Mouse (Mus musculus): ENCODE data around the gene Mdga1. TPM values are rescaled to one million over a fixed set of nuclear protein-coding genes. Genes with fewer than 3 reads are reported as not detected.
A peak's percentile ranks its signal among the peaks of the same experiment; 100 is the strongest.

Gene Mdga1
- polyA plus RNA-seq, 1 experiment from 2014 or later = 2.5 TPM

DNA sequence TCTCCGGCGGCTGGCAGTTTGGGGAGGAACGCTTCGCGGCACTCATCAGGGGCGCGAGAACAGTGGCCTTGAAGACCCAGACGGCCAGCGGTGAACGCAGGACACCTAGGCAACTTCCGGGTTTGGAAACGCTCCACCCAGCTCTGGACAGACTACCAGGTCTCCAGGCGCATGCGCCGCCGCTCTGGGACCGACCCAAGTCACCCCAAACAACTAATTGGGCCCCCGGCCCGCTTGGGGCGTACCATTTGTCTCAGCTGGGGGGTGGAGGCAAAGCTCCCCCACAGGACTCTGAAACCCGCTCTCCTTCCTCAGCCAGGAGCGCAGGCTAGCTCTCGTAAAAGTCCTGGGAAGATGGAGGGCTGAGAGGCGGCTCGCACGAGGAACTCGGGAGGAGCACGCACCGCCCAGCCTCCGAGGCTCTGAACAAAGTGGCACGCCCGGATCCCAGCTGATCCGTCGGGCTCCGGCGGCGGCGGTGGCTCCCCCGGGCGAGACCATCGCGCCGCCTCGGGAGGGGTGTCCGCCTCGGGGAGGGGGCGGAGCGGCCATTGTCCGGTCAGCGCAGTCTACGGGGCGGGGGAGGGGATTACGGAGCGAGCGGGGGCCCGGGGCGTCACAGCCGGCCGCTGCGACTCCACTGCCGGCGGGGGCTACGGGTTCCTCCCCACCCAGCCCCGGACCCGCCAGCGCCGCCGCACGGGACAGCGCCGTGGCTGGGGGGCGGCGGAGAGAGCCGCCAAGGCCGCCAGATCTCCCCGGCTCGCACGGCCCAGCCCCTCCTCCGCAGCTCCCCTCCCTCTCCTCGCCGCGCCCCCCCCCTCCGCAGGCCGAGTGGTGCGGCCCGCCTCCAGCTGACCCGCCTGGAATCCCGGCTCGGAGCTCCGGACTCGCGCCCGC lies 34.6 kb upstream of the Mdga1 start, which contains the start of gene Zfand3:
Gene Zfand3 (plus strand): TSS at position 531 of the 900 bp plus-strand sequence.
- Histone ChIP-seq H3K36me3 (ENCODE audit: control insufficient read depth, insufficient read depth, low read length) (no peaks in the 10 kb centered on the region), H3K4me2 (ENCODE audit: low read depth) (peak within 1 kb of the TSS; percentile 84), H3K27me3 (ENCODE audit: control insufficient read depth, insufficient read depth, low read length) (no peaks in the 10 kb centered on the region), H3K4me1 (ENCODE audit: control insufficient read depth, insufficient read depth, low read length) (peaks cover 33% of the 10 kb centered on the region), H3K9me3 (ENCODE audit: control insufficient read depth, low read length) (no peaks in the 10 kb centered on the region), H3K27ac (ENCODE audit: low read depth, low read length) (peak within 1 kb of the TSS; percentile 100), H3K9ac (ENCODE audit: low read length) (peak within 1 kb of the TSS; percentile 95), H3K4me3 (ENCODE audit: low read depth, low read length) (peak within 1 kb of the TSS; percentile 98)
- DNase-seq (ENCODE audit: low spot score) (peak; percentile 97), ATAC-seq (ENCODE audit: insufficient read depth, low FRiP score, low TSS enrichment) (peak; percentile 91)
- WGBS = under 1% methylated on average over 66 of the region's 93 CpGs

DNA sequence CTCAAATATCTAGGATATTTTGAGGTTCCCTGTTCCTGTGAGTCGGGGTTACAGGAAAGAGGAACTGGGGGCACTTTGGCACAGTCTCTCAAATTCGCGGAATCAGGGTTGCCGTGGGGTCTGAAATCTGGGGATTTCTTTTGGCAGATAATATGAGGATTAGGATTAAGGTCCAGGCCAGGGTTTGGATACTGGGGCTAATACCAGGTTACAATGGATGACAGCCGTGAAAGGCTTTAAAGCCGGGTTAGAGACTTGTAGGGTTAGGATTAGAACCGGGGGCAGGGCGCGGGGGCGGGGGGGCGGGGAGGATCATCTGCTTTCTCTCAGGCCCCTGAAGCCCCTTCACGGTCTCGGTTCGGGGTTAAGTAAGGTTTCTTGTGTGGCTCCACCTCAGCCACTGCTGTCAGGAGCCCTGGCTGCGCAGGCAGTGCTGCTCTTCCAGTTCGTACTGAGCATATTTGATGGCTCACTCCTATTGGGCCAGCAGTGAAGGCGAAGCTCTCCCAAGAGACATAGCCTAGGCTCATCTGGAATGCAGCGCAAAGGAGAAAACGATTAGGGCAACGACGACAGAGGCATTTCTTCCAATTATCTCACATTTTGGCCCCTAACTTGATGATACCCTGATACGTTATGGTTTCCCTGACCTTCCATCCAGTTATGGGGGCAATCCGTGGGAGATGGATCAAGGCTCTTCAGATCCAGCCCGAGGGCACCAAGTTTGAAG lies 28.8 kb upstream of the Mdga1 start:
- Histone ChIP-seq H3K4me1 (ENCODE audit: control insufficient read depth, insufficient read depth, low read length) (peaks cover 6% of the 10 kb centered on the region), H3K27ac (ENCODE audit: low read depth, low read length) (no peak overlapping the region), H3K9ac (ENCODE audit: low read length) (no peak overlapping the region), H3K27me3 (ENCODE audit: control insufficient read depth, insufficient read depth, low read length) (no peaks in the 10 kb centered on the region), H3K4me3 (ENCODE audit: low read depth, low read length) (no peak overlapping the region), H3K4me2 (ENCODE audit: low read depth) (no peak overlapping the region), H3K9me3 (ENCODE audit: control insufficient read depth, low read length) (no peaks in the 10 kb centered on the region), H3K36me3 (ENCODE audit: control insufficient read depth, insufficient read depth, low read length) (no peaks in the 10 kb centered on the region)
- ATAC-seq (ENCODE audit: insufficient read depth, low FRiP score, low TSS enrichment) (no peak), DNase-seq (ENCODE audit: low spot score) (no peak)
- 81% methylated on average over 24 of the region's 24 CpGs for WGBS

DNA sequence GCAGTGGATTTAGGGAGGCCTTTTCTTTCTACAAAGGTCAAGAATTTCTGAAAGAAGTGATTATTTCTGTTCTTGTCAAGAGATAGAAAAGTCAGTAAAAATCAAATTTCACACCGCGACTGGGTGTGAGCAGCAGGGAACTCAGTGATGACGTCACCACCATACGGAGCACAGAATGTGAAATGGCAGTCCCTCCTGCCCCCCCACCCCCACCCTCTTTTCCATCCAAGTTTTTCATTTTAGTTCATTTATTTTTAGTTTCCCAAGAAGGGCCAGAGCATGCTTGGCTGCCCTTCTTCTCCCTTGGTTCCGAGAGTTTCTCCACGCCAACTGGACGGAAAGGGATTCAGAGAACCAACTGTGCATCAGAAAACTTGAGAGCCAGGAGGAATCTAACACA lies 27.8 kb upstream of the Mdga1 start:
- Histone ChIP-seq H3K4me3 (ENCODE audit: low read depth, low read length) (no peak overlapping the region), H3K9ac (ENCODE audit: low read length) (no peak overlapping the region), H3K9me3 (ENCODE audit: control insufficient read depth, low read length) (no peaks in the 10 kb centered on the region), H3K36me3 (ENCODE audit: control insufficient read depth, insufficient read depth, low read length) (no peaks in the 10 kb centered on the region), H3K27me3 (ENCODE audit: control insufficient read depth, insufficient read depth, low read length) (no peaks in the 10 kb centered on the region), H3K4me2 (ENCODE audit: low read depth) (no peak overlapping the region), H3K4me1 (ENCODE audit: control insufficient read depth, insufficient read depth, low read length) (no peaks in the 10 kb centered on the region), H3K27ac (ENCODE audit: low read depth, low read length) (no peak overlapping the region)
- WGBS = 78% methylated on average over 7 of the region's 7 CpGs
- DNase-seq (ENCODE audit: low spot score) = no peak
- no peak for ATAC-seq (ENCODE audit: insufficient read depth, low FRiP score, low TSS enrichment)

- DNase-seq (ENCODE audit: low spot score) (no peak), ATAC-seq (ENCODE audit: insufficient read depth, low FRiP score, low TSS enrichment) (no peak)
- Histone ChIP-seq H3K36me3 (ENCODE audit: control insufficient read depth, insufficient read depth, low read length) (no peaks in the 10 kb centered on the region), H3K9me3 (ENCODE audit: control insufficient read depth, low read length) (no peaks in the 10 kb centered on the region), H3K4me3 (ENCODE audit: low read depth, low read length) (no peak overlapping the region), H3K27me3 (ENCODE audit: control insufficient read depth, insufficient read depth, low read length) (no peaks in the 10 kb centered on the region), H3K9ac (ENCODE audit: low read length) (no peak overlapping the region), H3K4me2 (ENCODE audit: low read depth) (no peak overlapping the region), H3K27ac (ENCODE audit: low read depth, low read length) (no peak overlapping the region), H3K4me1 (ENCODE audit: control insufficient read depth, insufficient read depth, low read length) (no peaks in the 10 kb centered on the region)
- WGBS = 92% methylated on average over 5 of the region's 5 CpGs
Measured at GRCm38 (mm10) chr17:29995986-29996385, 26.1 kb upstream of the Mdga1 start.

DNA sequence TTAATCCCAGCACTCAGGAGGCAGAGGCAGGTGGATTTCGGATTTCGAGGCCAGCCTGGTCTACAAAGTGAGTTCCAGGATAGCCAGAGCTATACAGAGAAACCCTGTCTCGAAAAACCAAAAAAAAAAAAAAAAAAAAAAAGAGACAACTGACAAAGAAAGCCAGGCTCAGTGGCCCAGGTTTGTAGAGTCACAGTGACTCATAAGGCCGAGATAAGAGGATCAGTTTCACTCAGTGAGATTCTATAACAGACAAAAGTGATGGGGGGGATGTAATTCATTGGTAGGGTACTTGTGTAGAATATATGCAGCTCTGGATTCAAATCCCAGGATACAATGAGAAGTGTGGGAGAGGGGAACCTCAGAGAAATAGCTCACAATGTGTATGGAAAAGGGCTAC lies 24.6 kb upstream of the Mdga1 start:
- no peaks in the 10 kb centered on the region for H3K36me3 ChIP-seq (ENCODE audit: control insufficient read depth, insufficient read depth, low read length)
- H3K4me3 ChIP-seq (ENCODE audit: low read depth, low read length) = no peak overlapping the region
- H3K9ac ChIP-seq (ENCODE audit: low read length) = no peak overlapping the region
- no peaks in the 10 kb centered on the region for H3K4me1 ChIP-seq (ENCODE audit: control insufficient read depth, insufficient read depth, low read length)
- no peak overlapping the region for H3K4me2 ChIP-seq (ENCODE audit: low read depth)
- H3K9me3 ChIP-seq (ENCODE audit: control insufficient read depth, low read length) = no peaks in the 10 kb centered on the region
- no peak for ATAC-seq (ENCODE audit: insufficient read depth, low FRiP score, low TSS enrichment)
- H3K27me3 ChIP-seq (ENCODE audit: control insufficient read depth, insufficient read depth, low read length) = no peaks in the 10 kb centered on the region
- no peak for DNase-seq (ENCODE audit: low spot score)
- H3K27ac ChIP-seq (ENCODE audit: low read depth, low read length) = no peak overlapping the region
- WGBS = 80% methylated on average over 4 of the region's 4 CpGs

- Histone ChIP-seq H3K27me3 (ENCODE audit: control insufficient read depth, insufficient read depth, low read length) (no peaks in the 10 kb centered on the region), H3K4me1 (ENCODE audit: control insufficient read depth, insufficient read depth, low read length) (no peaks in the 10 kb centered on the region), H3K4me3 (ENCODE audit: low read depth, low read length) (no peak overlapping the region), H3K36me3 (ENCODE audit: control insufficient read depth, insufficient read depth, low read length) (no peaks in the 10 kb centered on the region), H3K27ac (ENCODE audit: low read depth, low read length) (no peak overlapping the region), H3K4me2 (ENCODE audit: low read depth) (no peak overlapping the region), H3K9ac (ENCODE audit: low read length) (no peak overlapping the region), H3K9me3 (ENCODE audit: control insufficient read depth, low read length) (no peaks in the 10 kb centered on the region)
- no peak for ATAC-seq (ENCODE audit: insufficient read depth, low FRiP score, low TSS enrichment)
- no peak for DNase-seq (ENCODE audit: low spot score)
- 82% methylated on average over 3 of the region's 3 CpGs for WGBS
Measured at GRCm38 (mm10) chr17:29994011-29994410, 24.1 kb upstream of the Mdga1 start.

DNA sequence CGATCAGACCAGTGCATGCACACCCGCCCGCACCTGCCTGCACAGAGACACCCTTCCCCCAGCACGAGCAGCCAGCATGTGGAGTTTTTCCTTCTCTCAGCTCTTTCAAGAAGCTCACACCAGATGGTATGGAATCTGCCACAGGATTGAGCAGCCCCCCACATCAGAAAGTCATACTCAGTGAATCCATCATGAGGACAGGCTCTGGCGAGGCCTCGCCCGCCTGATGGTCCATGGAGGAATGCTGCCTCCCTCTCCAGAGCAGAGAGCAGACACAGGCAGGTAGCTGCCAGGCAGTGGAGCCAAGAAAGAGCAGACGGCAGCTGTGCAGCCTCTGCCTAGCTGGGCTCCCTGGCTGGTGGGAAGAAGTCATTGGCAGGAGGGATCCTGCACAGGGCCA lies 23.6 kb upstream of the Mdga1 start:
- DNase-seq (ENCODE audit: low spot score) = no peak
- no peak overlapping the region for H3K4me2 ChIP-seq (ENCODE audit: low read depth)
- H3K4me1 ChIP-seq (ENCODE audit: control insufficient read depth, insufficient read depth, low read length) = no peaks in the 10 kb centered on the region
- H3K27ac ChIP-seq (ENCODE audit: low read depth, low read length) = no peak overlapping the region
- no peaks in the 10 kb centered on the region for H3K9me3 ChIP-seq (ENCODE audit: control insufficient read depth, low read length)
- H3K36me3 ChIP-seq (ENCODE audit: control insufficient read depth, insufficient read depth, low read length) = no peaks in the 10 kb centered on the region
- no peak for ATAC-seq (ENCODE audit: insufficient read depth, low FRiP score, low TSS enrichment)
- no peak overlapping the region for H3K9ac ChIP-seq (ENCODE audit: low read length)
- 80% methylated on average over 8 of the region's 8 CpGs for WGBS
- H3K27me3 ChIP-seq (ENCODE audit: control insufficient read depth, insufficient read depth, low read length) = no peaks in the 10 kb centered on the region
- no peak overlapping the region for H3K4me3 ChIP-seq (ENCODE audit: low read depth, low read length)

- Histone ChIP-seq H3K4me3 (ENCODE audit: low read depth, low read length) (no peak overlapping the region), H3K27me3 (ENCODE audit: control insufficient read depth, insufficient read depth, low read length) (no peaks in the 10 kb centered on the region), H3K36me3 (ENCODE audit: control insufficient read depth, insufficient read depth, low read length) (no peaks in the 10 kb centered on the region), H3K4me1 (ENCODE audit: control insufficient read depth, insufficient read depth, low read length) (no peaks in the 10 kb centered on the region), H3K9ac (ENCODE audit: low read length) (no peak overlapping the region), H3K27ac (ENCODE audit: low read depth, low read length) (no peak overlapping the region), H3K9me3 (ENCODE audit: control insufficient read depth, low read length) (no peaks in the 10 kb centered on the region), H3K4me2 (ENCODE audit: low read depth) (no peak overlapping the region)
- ATAC-seq (ENCODE audit: insufficient read depth, low FRiP score, low TSS enrichment) (no peak), DNase-seq (ENCODE audit: low spot score) (no peak)
- 85% methylated on average over 2 of the region's 2 CpGs for WGBS
Measured at GRCm38 (mm10) chr17:29990845-29991244, 21.0 kb upstream of the Mdga1 start.
